Mouse (Mus musculus) ovary, postnatal 14 days (tissue): ENCODE data around the gene Tas2r139.
"Not testable (repeated sequence)": the region's sequence is repeated elsewhere in the genome, so short reads cannot be mapped to it uniquely, and the experiment has no call there.

Experiments used
- DNase-seq: peaks from one replicate; pipeline ENCODE4 v3.0.0; 2022; ENCODE audit warnings: low spot score

Tas2r139 gene

DNA sequence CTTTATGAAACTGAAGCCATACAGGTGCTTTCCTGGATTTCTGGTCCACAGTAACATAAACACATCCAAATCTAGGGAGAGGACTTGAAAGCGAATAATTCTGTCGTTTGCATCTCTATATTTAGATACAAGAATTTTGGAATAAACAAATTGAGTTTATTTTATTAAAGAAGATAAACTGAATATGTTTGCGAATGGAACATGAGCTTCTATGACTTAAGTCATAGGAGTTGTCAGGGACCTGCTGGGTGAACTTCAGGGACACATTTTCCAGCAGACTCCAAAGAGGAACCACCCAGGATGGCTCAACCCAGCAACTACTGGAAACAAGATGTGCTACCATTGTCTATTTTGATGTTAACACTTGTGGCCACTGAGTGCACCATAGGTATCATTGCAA lies at the start of gene Tas2r139:
TSS of gene Tas2r139 (plus strand) at position 301 of the 400 bp plus-strand sequence.
- no peak for DNase-seq

DNA sequence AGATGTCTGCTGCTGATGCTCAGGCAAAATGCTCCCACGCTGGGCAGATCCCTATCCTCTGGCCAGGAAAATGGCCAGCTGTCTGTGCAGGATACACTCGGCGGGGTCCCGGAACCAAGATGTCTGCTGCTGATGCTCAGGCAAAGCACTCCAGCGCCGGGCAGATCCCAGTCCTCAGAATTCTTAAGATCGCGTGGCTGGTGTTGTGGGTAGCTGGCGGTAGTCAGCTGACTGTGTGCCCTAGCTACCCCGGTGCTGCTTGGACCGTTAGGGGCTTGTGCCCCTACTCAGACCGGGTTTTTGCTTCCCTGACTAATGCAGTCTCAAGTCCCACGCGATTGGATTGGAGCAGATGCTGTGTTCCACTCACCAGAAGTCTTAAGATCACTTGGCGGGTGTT lies 10.4 kb downstream of the Tas2r139 start:
- not testable (repeated sequence) for DNase-seq

DNA sequence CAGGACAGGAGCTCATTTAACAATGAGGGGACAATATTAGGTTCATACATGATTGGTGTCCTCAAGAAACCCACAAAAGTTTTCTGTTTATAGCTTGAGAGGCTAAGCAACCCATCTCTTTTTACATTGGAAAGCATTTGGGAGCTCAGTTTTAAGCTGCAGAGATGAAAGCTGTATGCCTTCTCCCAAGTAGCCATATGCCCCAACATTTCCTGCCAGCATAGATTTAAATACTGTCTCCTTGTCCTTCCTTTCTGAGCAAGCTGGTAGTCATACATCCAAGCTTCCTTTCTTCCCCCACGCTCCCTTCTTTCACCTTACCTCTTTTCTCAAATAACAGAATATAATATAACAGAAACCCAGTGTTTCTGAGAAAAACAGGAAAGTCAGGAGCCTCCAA lies 41.7 kb downstream of the Tas2r139 start:
- DNase-seq: no peak

DNA sequence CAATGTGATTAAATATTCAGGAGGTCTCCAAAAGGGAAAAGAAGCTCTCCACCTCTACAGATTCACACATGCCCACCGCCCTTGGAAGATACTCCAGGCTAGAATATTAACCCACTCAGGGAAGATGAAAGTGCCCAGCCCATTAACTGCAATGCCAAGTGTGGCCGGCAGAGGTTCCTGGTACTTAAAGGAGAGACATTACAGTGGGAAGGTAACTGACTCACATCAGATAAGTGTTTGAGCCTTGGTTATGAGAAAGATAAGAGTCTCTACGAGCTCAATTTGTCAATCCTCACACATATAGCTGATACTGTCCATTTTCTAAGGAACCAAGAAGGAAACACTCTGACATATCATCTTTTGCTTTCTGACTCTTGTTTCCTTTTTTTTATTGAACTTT lies 45.5 kb downstream of the Tas2r139 start:
- DNase-seq: no peak
